Mouse (Mus musculus): ENCODE measurements around the gene Smg1.
"Not testable (repeated sequence)": the region's sequence is repeated elsewhere in the genome, so short reads cannot be mapped to it uniquely, and the experiment has no call there.

The Smg1 gene

GRCm38 (mm10) chr7:118250482-118251160 lies 7.2 kb upstream of the Smg1 start:
- no peak for DNase-seq (ENCODE audit: low read depth, low spot score)

GRCm38 (mm10) chr7:118249563-118249962 lies 6.1 kb upstream of the Smg1 start:
- DNase-seq (ENCODE audit: low read depth, low spot score) = no peak

- DNase-seq (ENCODE audit: low read depth, low spot score) = no peak
These were observed 4.6 kb upstream of the Smg1 start for GRCm38 (mm10) chr7:118248069-118248468.

- no peak for DNase-seq (ENCODE audit: low read depth, low spot score)
These were observed 1.8 kb upstream of the Smg1 start for GRCm38 (mm10) chr7:118245260-118245659.

- no peak for DNase-seq (ENCODE audit: low read depth, low spot score)
These were observed 508 bp downstream of the Smg1 start for GRCm38 (mm10) chr7:118242911-118243412.

GRCm38 (mm10) chr7:118242309-118242708 lies 1.2 kb downstream of the Smg1 start:
- no peak for DNase-seq (ENCODE audit: low read depth, low spot score)

- DNase-seq (ENCODE audit: low read depth, low spot score) = no peak
These were observed 3.1 kb downstream of the Smg1 start for GRCm38 (mm10) chr7:118240402-118240801.

- DNase-seq (ENCODE audit: low read depth, low spot score) = no peak
These were observed 3.5 kb downstream of the Smg1 start for GRCm38 (mm10) chr7:118239996-118240395.

- no peak for DNase-seq (ENCODE audit: low read depth, low spot score)
These were observed 6.5 kb downstream of the Smg1 start for GRCm38 (mm10) chr7:118236949-118237348.

- DNase-seq (ENCODE audit: low read depth, low spot score) = no peak
These were observed 9.2 kb downstream of the Smg1 start for GRCm38 (mm10) chr7:118234236-118234635.

- DNase-seq (ENCODE audit: low read depth, low spot score) = no peak
These were observed 10.9 kb downstream of the Smg1 start for GRCm38 (mm10) chr7:118232613-118233012.

- DNase-seq (ENCODE audit: low read depth, low spot score) = no peak
These were observed 23.7 kb downstream of the Smg1 start for GRCm38 (mm10) chr7:118219777-118220176.

- DNase-seq (ENCODE audit: low read depth, low spot score) = no peak
These were observed 37.1 kb downstream of the Smg1 start for GRCm38 (mm10) chr7:118206396-118206795.

- no peak for DNase-seq (ENCODE audit: low read depth, low spot score)
These were observed 47.7 kb downstream of the Smg1 start for GRCm38 (mm10) chr7:118195756-118196155.

- peak; percentile 3 for DNase-seq (ENCODE audit: low read depth, low spot score)
These were observed 57.6 kb downstream of the Smg1 start for GRCm38 (mm10) chr7:118185878-118186277.

GRCm38 (mm10) chr7:118184604-118185003 lies 58.9 kb downstream of the Smg1 start:
- no peak for DNase-seq (ENCODE audit: low read depth, low spot score)

- DNase-seq (ENCODE audit: low read depth, low spot score) = no peak
These were observed 62.3 kb downstream of the Smg1 start for GRCm38 (mm10) chr7:118181123-118181522.

- DNase-seq (ENCODE audit: low read depth, low spot score) = no peak
These were observed 63.7 kb downstream of the Smg1 start for GRCm38 (mm10) chr7:118179782-118180181.

- no peak for DNase-seq (ENCODE audit: low read depth, low spot score)
These were observed 67.6 kb downstream of the Smg1 start for GRCm38 (mm10) chr7:118175821-118176355.

- DNase-seq (ENCODE audit: low read depth, low spot score) = not testable (repeated sequence)
These were observed 73.3 kb downstream of the Smg1 start for GRCm38 (mm10) chr7:118170125-118170524.

- DNase-seq (ENCODE audit: low read depth, low spot score) = no peak
These were observed 80.5 kb downstream of the Smg1 start for GRCm38 (mm10) chr7:118163006-118163405.

- no peak for DNase-seq (ENCODE audit: low read depth, low spot score)
These were observed 83.3 kb downstream of the Smg1 start for GRCm38 (mm10) chr7:118160121-118160520.

- DNase-seq (ENCODE audit: low read depth, low spot score) = no peak
These were observed 87.0 kb downstream of the Smg1 start for GRCm38 (mm10) chr7:118156461-118156860.
